Mouse (Mus musculus): ENCODE results near the gene Cldn6. TPM values are rescaled to one million over a fixed set of nuclear protein-coding genes. Genes with fewer than 3 reads are reported as not detected.

Cldn6 gene
- polyA plus RNA-seq, 1 experiment from 2014 or later: not detected

DNA sequence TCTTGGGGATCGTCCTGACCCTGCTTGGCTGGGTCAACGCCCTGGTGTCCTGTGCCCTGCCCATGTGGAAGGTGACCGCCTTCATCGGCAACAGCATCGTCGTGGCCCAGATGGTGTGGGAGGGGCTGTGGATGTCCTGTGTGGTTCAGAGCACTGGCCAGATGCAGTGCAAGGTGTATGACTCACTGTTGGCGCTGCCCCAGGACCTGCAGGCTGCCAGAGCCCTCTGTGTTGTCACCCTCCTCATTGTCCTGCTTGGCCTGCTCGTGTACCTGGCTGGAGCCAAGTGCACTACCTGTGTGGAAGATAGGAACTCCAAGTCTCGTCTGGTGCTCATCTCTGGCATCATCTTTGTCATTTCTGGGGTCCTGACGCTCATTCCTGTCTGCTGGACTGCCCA lies 2.0 kb downstream of the Cldn6 start:
- 80% methylated on average over 10 of the region's 10 CpGs for WGBS
- H3K4me1 ChIP-seq (ENCODE audit: control insufficient read depth, insufficient read depth, low read length): peaks cover 21% of the 10 kb centered on the region
- no peak overlapping the region for H3K4me3 ChIP-seq (replicated peaks; ENCODE audit: low read depth, low read length)
- ATAC-seq (ENCODE audit: low FRiP score, low TSS enrichment) (no peak), DNase-seq (no peak)
- H3K9me3 ChIP-seq (ENCODE audit: control insufficient read depth, low read length): no peaks in the 10 kb centered on the region
- no peak overlapping the region for H3K9ac ChIP-seq (replicated peaks; ENCODE audit: low read length)
- H3K27ac ChIP-seq (replicated peaks; ENCODE audit: low read depth, low read length): no peak overlapping the region
- H3K36me3 ChIP-seq (ENCODE audit: control insufficient read depth, insufficient read depth, low read length): no peaks in the 10 kb centered on the region
- H3K4me2 ChIP-seq (ENCODE audit: low read length): no peak overlapping the region
- peaks cover 59% of the 10 kb centered on the region for H3K27me3 ChIP-seq (ENCODE audit: control insufficient read depth, insufficient read depth, low read length)

DNA sequence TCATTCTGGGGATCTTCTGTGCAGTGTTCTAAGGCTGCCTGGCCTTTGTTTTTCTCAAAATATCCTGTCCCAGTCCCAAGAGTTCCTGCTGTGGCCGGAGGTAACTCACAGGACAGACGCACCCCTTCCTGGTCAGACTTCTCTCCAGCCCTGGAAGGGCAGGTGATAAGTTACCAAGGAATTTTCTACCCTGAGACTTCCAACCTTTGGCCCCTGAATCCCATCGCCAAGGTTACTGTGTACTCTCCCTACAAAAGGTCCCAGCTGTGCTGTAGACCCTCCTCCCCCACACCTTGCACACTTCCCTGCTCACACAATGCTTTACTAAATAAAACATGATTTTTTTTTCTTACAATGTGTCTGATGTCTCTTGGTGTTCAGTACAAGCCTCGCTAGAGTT lies 3.0 kb downstream of the Cldn6 start:
- Histone ChIP-seq H3K4me3 (replicated peaks; ENCODE audit: low read depth, low read length) (no peak overlapping the region), H3K27me3 (ENCODE audit: control insufficient read depth, insufficient read depth, low read length) (peaks cover 51% of the 10 kb centered on the region), H3K27ac (replicated peaks; ENCODE audit: low read depth, low read length) (no peak overlapping the region), H3K36me3 (ENCODE audit: control insufficient read depth, insufficient read depth, low read length) (no peaks in the 10 kb centered on the region), H3K9me3 (ENCODE audit: control insufficient read depth, low read length) (no peaks in the 10 kb centered on the region), H3K4me2 (ENCODE audit: low read length) (no peak overlapping the region), H3K9ac (replicated peaks; ENCODE audit: low read length) (no peak overlapping the region), H3K4me1 (ENCODE audit: control insufficient read depth, insufficient read depth, low read length) (peaks cover 11% of the 10 kb centered on the region)
- DNase-seq (no peak), ATAC-seq (ENCODE audit: low FRiP score, low TSS enrichment) (no peak)
- 71% methylated on average over 4 of the region's 4 CpGs for WGBS

DNA sequence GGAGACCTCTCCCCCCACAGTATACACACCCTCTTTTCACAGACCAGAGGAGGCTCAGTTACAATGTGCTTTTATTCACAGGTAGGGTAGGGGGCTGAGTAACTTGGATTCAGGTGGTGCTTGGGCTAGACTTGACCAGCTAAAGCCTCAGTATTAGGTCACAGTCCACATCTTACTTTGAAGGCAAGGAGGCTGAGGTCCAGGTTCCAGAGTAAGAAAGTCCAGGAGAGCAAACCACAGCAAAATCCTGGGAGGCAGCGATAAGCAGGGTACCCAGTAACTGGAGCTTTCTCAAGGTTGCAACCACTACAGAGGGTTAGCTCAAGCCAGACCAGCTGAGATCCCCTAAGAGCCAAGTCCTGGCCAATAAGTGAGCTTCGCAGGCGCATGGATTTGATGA lies 3.5 kb downstream of the Cldn6 start:
- Histone ChIP-seq H3K4me1 (ENCODE audit: control insufficient read depth, insufficient read depth, low read length) (peaks cover 6% of the 10 kb centered on the region; the same call in 1 of the 2 replicates), H3K27ac (replicated peaks; ENCODE audit: low read depth, low read length) (no peak overlapping the region), H3K9me3 (ENCODE audit: control insufficient read depth, low read length) (no peaks in the 10 kb centered on the region), H3K9ac (replicated peaks; ENCODE audit: low read length) (no peak overlapping the region), H3K36me3 (ENCODE audit: control insufficient read depth, insufficient read depth, low read length) (no peaks in the 10 kb centered on the region), H3K27me3 (ENCODE audit: control insufficient read depth, insufficient read depth, low read length) (peaks cover 51% of the 10 kb centered on the region), H3K4me2 (ENCODE audit: low read length) (no peak overlapping the region), H3K4me3 (replicated peaks; ENCODE audit: low read depth, low read length) (no peak overlapping the region)
- ATAC-seq (ENCODE audit: low FRiP score, low TSS enrichment): no peak
- 68% methylated on average over 3 of the region's 3 CpGs for WGBS
- no peak for DNase-seq

DNA sequence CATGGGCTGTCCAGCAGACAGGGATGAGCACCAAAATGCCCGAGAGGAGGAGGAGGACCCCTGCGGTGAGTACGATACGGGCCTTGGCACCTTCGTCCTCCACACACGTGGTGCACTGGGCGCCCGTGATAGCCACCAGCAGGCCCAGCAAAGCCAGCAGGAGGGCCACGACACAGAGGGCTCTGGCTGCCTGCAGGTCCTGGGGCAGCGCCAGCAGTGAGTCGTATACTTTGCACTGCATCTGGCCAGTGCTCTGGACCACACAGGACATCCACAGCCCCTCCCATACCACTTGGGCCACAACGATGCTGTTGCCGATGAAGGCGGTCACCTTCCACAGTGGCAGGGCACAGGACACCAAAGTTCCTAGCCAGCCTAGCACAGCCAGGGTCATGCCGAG lies 4.2 kb downstream of the Cldn6 start:
- H3K27me3 ChIP-seq (ENCODE audit: control insufficient read depth, insufficient read depth, low read length): peaks cover 50% of the 10 kb centered on the region
- H3K9me3 ChIP-seq (ENCODE audit: control insufficient read depth, low read length): no peaks in the 10 kb centered on the region
- H3K9ac ChIP-seq (replicated peaks; ENCODE audit: low read length): no peak overlapping the region
- H3K4me2 ChIP-seq (ENCODE audit: low read length): no peak overlapping the region
- WGBS: 24% methylated on average over 15 of the region's 15 CpGs
- no peak overlapping the region for H3K4me3 ChIP-seq (replicated peaks; ENCODE audit: low read depth, low read length)
- no peak overlapping the region for H3K27ac ChIP-seq (replicated peaks; ENCODE audit: low read depth, low read length)
- no peaks in the 10 kb centered on the region for H3K36me3 ChIP-seq (ENCODE audit: control insufficient read depth, insufficient read depth, low read length)
- 0 out of 2 replicates have a peak, but pooled peaks cover 5% of the 10 kb centered on the region for H3K4me1 ChIP-seq (ENCODE audit: control insufficient read depth, insufficient read depth, low read length)
- ATAC-seq (ENCODE audit: low FRiP score, low TSS enrichment): no peak
- DNase-seq: no peak

DNA sequence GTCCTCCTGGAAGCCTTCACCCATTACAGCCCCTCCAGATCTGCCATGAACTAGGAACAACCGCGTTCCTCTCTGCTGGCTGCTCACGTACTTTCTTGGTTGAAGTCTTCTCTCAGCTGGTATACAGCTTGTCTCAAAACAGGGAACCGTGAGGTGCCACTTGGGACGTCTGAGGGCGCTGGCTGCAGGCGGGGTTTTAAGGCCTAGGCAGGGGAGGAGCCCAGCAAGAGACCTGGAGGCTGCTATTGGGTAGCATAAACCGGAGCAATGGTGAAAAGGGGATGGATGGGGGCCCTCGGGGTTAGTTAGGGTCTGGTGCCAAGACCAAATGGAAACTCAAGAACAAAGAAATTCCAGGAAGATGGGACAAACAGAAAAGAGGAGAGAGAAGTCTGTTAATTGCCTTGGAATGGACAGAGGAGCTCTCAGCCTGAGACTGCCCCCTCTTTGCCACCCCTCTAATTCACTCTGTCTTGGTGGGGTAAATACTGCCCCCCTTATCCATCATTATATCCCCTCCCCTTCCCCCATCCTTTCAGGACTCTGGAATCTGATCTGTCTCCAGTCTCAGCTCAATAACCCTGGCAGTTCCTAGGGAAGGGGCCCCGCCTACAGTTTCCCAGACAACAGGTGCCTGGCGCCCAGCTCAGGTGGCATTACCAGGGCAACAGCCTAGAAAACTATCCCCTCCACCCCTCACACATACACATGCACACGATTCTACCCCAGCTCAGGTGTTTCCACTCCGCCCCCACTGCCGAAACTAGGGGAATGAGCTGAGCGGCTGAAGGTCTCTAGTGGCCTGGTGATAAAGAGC lies 5.0 kb downstream of the Cldn6 start, which contains the start of gene Cldn9:
Gene Cldn9, minus strand, starts transcription at position 171 of the 817 bp plus-strand sequence.
- no peak within 1 kb of the TSS for H3K27ac ChIP-seq (replicated peaks; ENCODE audit: low read depth, low read length)
- no peaks in the 10 kb centered on the region for H3K9me3 ChIP-seq (ENCODE audit: control insufficient read depth, low read length)
- H3K36me3 ChIP-seq (ENCODE audit: control insufficient read depth, insufficient read depth, low read length): no peaks in the 10 kb centered on the region
- 13% methylated on average over 15 of the region's 15 CpGs for WGBS
- H3K9ac ChIP-seq (replicated peaks; ENCODE audit: low read length): no peak within 1 kb of the TSS
- H3K4me2 ChIP-seq (ENCODE audit: low read length): no peak within 1 kb of the TSS
- no peak for ATAC-seq (ENCODE audit: low FRiP score, low TSS enrichment)
- no peak for DNase-seq
- H3K4me1 ChIP-seq (ENCODE audit: control insufficient read depth, insufficient read depth, low read length): 0 out of 2 replicates have a peak, but pooled peaks cover 5% of the 10 kb centered on the region
- H3K4me3 ChIP-seq (replicated peaks; ENCODE audit: low read depth, low read length): no peak within 1 kb of the TSS
- H3K27me3 ChIP-seq (ENCODE audit: control insufficient read depth, insufficient read depth, low read length): peaks cover 42% of the 10 kb centered on the region

DNA sequence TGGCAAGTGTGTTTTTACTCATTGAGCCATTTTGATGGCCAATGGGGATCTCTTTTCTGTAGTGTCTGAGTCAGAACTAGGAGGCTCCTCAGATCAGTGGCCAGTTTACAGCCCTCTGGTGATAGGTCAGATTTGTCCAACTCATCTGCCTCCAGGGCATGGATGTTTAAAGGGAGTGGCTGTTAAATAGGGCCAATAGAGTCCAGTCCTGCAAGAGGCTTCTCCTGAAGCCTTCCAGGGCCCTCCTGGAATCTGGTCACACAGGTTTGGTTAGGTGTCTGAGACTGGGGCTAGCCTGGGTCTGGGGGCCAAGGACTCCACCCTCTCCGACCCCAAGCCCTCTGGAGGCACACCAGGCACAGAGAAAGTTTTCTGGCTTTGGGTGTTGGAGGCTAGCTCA lies 15.4 kb downstream of the Cldn6 start:
- H3K9me3 ChIP-seq (ENCODE audit: control insufficient read depth, low read length): no peaks in the 10 kb centered on the region
- 82% methylated on average over 1 of the region's 1 CpGs for WGBS
- no peak overlapping the region for H3K4me2 ChIP-seq (ENCODE audit: low read length)
- ATAC-seq (ENCODE audit: low FRiP score, low TSS enrichment): no peak
- 0 out of 2 replicates have a peak, but pooled peaks cover 2% of the 10 kb centered on the region for H3K4me1 ChIP-seq (ENCODE audit: control insufficient read depth, insufficient read depth, low read length)
- no peak for DNase-seq
- no peak overlapping the region for H3K27ac ChIP-seq (replicated peaks; ENCODE audit: low read depth, low read length)
- peaks cover 21% of the 10 kb centered on the region for H3K27me3 ChIP-seq (ENCODE audit: control insufficient read depth, insufficient read depth, low read length)
- no peaks in the 10 kb centered on the region for H3K36me3 ChIP-seq (ENCODE audit: control insufficient read depth, insufficient read depth, low read length)
- H3K4me3 ChIP-seq (replicated peaks; ENCODE audit: low read depth, low read length): no peak overlapping the region
- no peak overlapping the region for H3K9ac ChIP-seq (replicated peaks; ENCODE audit: low read length)

DNA sequence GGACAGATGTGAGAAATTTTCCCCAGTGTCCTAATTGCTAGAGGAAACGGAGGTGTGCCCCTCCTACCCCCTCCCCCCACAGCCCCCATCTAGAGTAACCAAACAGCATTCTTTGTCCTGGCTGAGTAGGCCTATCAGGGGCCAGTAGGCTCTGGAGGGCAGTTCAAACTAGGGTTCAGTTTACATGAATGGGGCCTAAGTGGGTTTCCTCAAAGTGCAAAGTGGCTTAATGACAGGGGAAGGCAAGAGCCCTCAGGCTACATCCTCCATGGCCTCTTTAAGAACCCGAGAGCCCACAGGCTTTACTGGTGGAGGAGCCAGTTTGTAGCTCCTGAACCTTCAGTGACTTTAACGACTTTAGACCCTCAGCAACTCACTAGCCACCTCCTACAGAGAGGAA lies 16.8 kb downstream of the Cldn6 start:
- ATAC-seq (ENCODE audit: low FRiP score, low TSS enrichment) (no peak), DNase-seq (no peak)
- Histone ChIP-seq H3K9ac (replicated peaks; ENCODE audit: low read length) (no peak overlapping the region), H3K4me2 (ENCODE audit: low read length) (no peak overlapping the region), H3K9me3 (ENCODE audit: control insufficient read depth, low read length) (no peaks in the 10 kb centered on the region), H3K36me3 (ENCODE audit: control insufficient read depth, insufficient read depth, low read length) (no peaks in the 10 kb centered on the region), H3K27ac (replicated peaks; ENCODE audit: low read depth, low read length) (no peak overlapping the region), H3K4me1 (ENCODE audit: control insufficient read depth, insufficient read depth, low read length) (0 out of 2 replicates have a peak, but pooled peaks cover 2% of the 10 kb centered on the region), H3K27me3 (ENCODE audit: control insufficient read depth, insufficient read depth, low read length) (peaks cover 21% of the 10 kb centered on the region), H3K4me3 (replicated peaks; ENCODE audit: low read depth, low read length) (no peak overlapping the region)
- WGBS: 21% methylated on average over 3 of the region's 3 CpGs

DNA sequence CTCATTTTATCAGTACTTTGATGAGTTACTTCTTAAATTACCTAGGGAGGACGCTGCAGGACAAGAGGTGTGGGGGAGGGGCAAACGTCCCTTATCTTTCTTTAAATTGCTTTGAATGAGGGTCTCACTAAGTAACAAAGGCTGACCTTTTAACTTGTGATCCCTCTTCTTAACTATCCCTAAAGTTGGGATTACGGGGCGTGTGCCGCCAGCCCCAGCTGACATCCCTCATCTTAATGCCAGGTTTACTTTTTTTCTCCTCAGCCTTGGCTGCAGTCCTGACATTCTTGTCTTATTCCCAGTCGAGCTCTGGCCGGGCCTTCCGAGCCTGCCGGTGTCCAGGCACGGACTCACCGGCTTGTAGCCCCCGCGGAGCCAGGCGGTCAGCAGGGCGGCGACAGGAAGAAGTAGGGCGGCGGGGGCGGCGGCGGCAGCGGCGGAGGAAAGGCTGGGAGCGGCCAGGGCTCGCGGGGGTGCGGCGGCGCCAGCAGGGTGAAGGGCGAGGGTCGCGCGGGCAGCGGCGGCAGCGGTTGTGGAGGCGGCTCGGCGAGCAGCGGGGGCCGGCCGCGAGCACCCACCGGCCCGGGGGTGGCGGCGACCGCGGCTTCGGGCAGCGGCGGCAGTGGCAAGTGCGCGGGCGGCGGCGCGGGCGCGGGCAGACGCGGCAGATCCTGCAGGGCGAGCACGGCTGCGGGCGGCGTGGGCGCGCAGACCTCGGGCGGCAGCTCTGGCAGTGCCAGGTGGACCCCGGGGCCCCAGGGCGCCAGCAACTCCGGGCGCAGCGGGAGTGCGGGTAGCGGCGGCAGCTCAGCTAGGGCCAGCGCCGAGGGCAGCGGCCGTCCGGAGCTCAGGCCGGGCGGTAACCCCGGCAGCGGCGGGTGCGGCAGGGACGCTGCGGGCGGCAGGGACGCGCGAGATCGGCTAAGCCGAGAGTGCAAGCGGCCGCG lies 20.4 kb downstream of the Cldn6 start:
- Histone ChIP-seq H3K27me3 (ENCODE audit: control insufficient read depth, insufficient read depth, low read length) (peaks cover 21% of the 10 kb centered on the region), H3K27ac (replicated peaks; ENCODE audit: low read depth, low read length) (0 out of 2 replicates have a peak overlapping the region, but pooled peaks have one; percentile 52), H3K9me3 (ENCODE audit: control insufficient read depth, low read length) (no peaks in the 10 kb centered on the region), H3K4me2 (ENCODE audit: low read length) (peak overlapping the region; percentile 97), H3K9ac (replicated peaks; ENCODE audit: low read length) (peak overlapping the region; percentile 62), H3K4me3 (replicated peaks; ENCODE audit: low read depth, low read length) (peak overlapping the region; percentile 70), H3K36me3 (ENCODE audit: control insufficient read depth, insufficient read depth, low read length) (no peaks in the 10 kb centered on the region), H3K4me1 (ENCODE audit: control insufficient read depth, insufficient read depth, low read length) (0 out of 2 replicates have a peak, but pooled peaks cover 2% of the 10 kb centered on the region)
- ATAC-seq (ENCODE audit: low FRiP score, low TSS enrichment): peak; percentile 69
- WGBS: 1% methylated on average over 94 of the region's 101 CpGs
- peak; percentile 19 for DNase-seq

Measured in midbrain, embryonic 14.5 days (tissue).